Mouse (Mus musculus): ENCODE results near the gene Olfr1133. TPM values are rescaled to one million over a fixed set of nuclear protein-coding genes. Genes with fewer than 3 reads are reported as not detected.

The Olfr1133 gene
- not detected in 2 replicates for polyA plus RNA-seq (2012; rRNA removed)

GRCm38 (mm10) chr2:87647274-87647673 lies at the start of gene Olfr1133:
Gene Olfr1133 (minus strand): TSS chr2:87647374.

GRCm38 (mm10) chr2:87693847-87694246 lies 46.7 kb upstream of the Olfr1133 start, which contains the start of gene Olfr1136:
Gene Olfr1136 (minus strand): TSS chr2:87693947.

GRCm38 (mm10) chr2:87673564-87673963 lies 26.4 kb upstream of the Olfr1133 start, which contains the start of gene Olfr1135:
Gene Olfr1135 (minus strand): TSS chr2:87673664.

GRCm38 (mm10) chr2:87658360-87658759 lies 11.2 kb upstream of the Olfr1133 start, which contains the start of gene Olfr1134:
Gene Olfr1134 (minus strand): TSS chr2:87658460.

GRCm38 (mm10) chr2:87637435-87637834 lies 9.7 kb downstream of the Olfr1133 start, which contains the start of gene Olfr1132:
Gene Olfr1132 (minus strand): TSS chr2:87637535.

GRCm38 (mm10) chr2:87626804-87627203 lies 20.4 kb downstream of the Olfr1133 start, which contains the start of gene Olfr1131:
Gene Olfr1131 (plus strand): TSS chr2:87627104.

GRCm38 (mm10) chr2:87605912-87606311 lies 41.3 kb downstream of the Olfr1133 start, which contains the start of gene Olfr1130:
Gene Olfr1130 (plus strand): TSS chr2:87606212.

Other genes with a start within 250 kb of the Olfr1133 start
- not detected in 2 replicates for gene Olfr1123, start 230.7 kb downstream of the Olfr1133 start, polyA plus RNA-seq (2012; rRNA removed)
- gene Olfr1124, start 217.1 kb downstream of the Olfr1133 start, polyA plus RNA-seq (2012; rRNA removed), result not detected in 2 replicates
- gene Olfr1126, start 193.4 kb downstream of the Olfr1133 start, polyA plus RNA-seq (2012; rRNA removed), result not detected in 2 replicates
- gene Pramel7, start 150.3 kb downstream of the Olfr1133 start, polyA plus RNA-seq (2012; rRNA removed), result not detected in 2 replicates
- not detected in 2 replicates for gene Pramel6, start 140.8 kb downstream of the Olfr1133 start, polyA plus RNA-seq (2012; rRNA removed)
- not detected in 2 replicates for gene Olfr153, start 115.6 kb downstream of the Olfr1133 start, polyA plus RNA-seq (2012; rRNA removed)
- gene Olfr1128, start 101.8 kb downstream of the Olfr1133 start, polyA plus RNA-seq (2012; rRNA removed), result not detected in 2 replicates
- not detected in 2 replicates for gene Olfr1129, start 73.5 kb downstream of the Olfr1133 start, polyA plus RNA-seq (2012; rRNA removed)
- gene Olfr1130, start 41.2 kb downstream of the Olfr1133 start, polyA plus RNA-seq (2012; rRNA removed), result not detected in 2 replicates
- gene Olfr1131, start 20.3 kb downstream of the Olfr1133 start, polyA plus RNA-seq (2012; rRNA removed), result not detected in 2 replicates
- not detected in 2 replicates for gene Olfr1132, start 9.8 kb downstream of the Olfr1133 start, polyA plus RNA-seq (2012; rRNA removed)
- gene Olfr1134, start 11.1 kb upstream of the Olfr1133 start, polyA plus RNA-seq (2012; rRNA removed), result not detected in 2 replicates
- not detected in 2 replicates for gene Olfr1135, start 26.3 kb upstream of the Olfr1133 start, polyA plus RNA-seq (2012; rRNA removed)
- gene Olfr1136, start 46.6 kb upstream of the Olfr1133 start, polyA plus RNA-seq (2012; rRNA removed), result not detected in 2 replicates
- gene Olfr1137, start 65.8 kb upstream of the Olfr1133 start, polyA plus RNA-seq (2012; rRNA removed), result not detected in 2 replicates
- not detected in 2 replicates for gene Olfr1138, start 92.6 kb upstream of the Olfr1133 start, polyA plus RNA-seq (2012; rRNA removed)
- gene Olfr1140, start 96.4 kb upstream of the Olfr1133 start, polyA plus RNA-seq (2012; rRNA removed), result not detected in 2 replicates
- gene Olfr1141, start 106.6 kb upstream of the Olfr1133 start, polyA plus RNA-seq (2012; rRNA removed), result not detected in 2 replicates
- not detected in 2 replicates for gene Olfr152, start 132.1 kb upstream of the Olfr1133 start, polyA plus RNA-seq (2012; rRNA removed)
- gene Olfr1143, start 153.2 kb upstream of the Olfr1133 start, polyA plus RNA-seq (2012; rRNA removed), result not detected in 2 replicates
- gene Olfr1145, start 162.4 kb upstream of the Olfr1133 start, polyA plus RNA-seq (2012; rRNA removed), result not detected in 2 replicates
- gene Olfr1148, start 183.2 kb upstream of the Olfr1133 start, polyA plus RNA-seq (2012; rRNA removed), result not detected in 2 replicates
- gene Olfr1150-ps1, start 196.6 kb upstream of the Olfr1133 start, polyA plus RNA-seq (2012; rRNA removed), result not detected in 2 replicates
- not detected in 2 replicates for gene Olfr1151, start 208.5 kb upstream of the Olfr1133 start, polyA plus RNA-seq (2012; rRNA removed)
- gene Olfr1152, start 219.1 kb upstream of the Olfr1133 start, polyA plus RNA-seq (2012; rRNA removed), result not detected in 2 replicates
- not detected in 2 replicates for gene Olfr1153, start 247.6 kb upstream of the Olfr1133 start, polyA plus RNA-seq (2012; rRNA removed)

Measured in liver, embryonic 14 days (tissue).